Mouse (Mus musculus) heart, adult 8-10 months (tissue): Measurements from ENCODE around the gene Map2k1. TPM values are rescaled to one million over a fixed set of nuclear protein-coding genes. Genes with fewer than 3 reads are reported as not detected.
"Not testable (repeated sequence)": the region's sequence is repeated elsewhere in the genome, so short reads cannot be mapped to it uniquely, and the experiment has no call there.

Source experiments
- DNase-seq: peaks from one replicate; pipeline ENCODE4 v3.0.0; 2022; ENCODE audit warnings: low spot score
- total RNA-seq, 4 experiments: library from RNA; stranded (reverse); gene quantifications; 2 replicates each; pipeline ENCODE4 v1.2.4; 2022

The Map2k1 gene
- total RNA-seq, 4 experiments from 2014 or later: 46.1 to 51.3 (median 48.7) TPM

- peak; percentile 28 for DNase-seq
These were observed 45.8 kb downstream of the Map2k1 start for GRCm38 (mm10) chr9:64207509-64208084.

DNA sequence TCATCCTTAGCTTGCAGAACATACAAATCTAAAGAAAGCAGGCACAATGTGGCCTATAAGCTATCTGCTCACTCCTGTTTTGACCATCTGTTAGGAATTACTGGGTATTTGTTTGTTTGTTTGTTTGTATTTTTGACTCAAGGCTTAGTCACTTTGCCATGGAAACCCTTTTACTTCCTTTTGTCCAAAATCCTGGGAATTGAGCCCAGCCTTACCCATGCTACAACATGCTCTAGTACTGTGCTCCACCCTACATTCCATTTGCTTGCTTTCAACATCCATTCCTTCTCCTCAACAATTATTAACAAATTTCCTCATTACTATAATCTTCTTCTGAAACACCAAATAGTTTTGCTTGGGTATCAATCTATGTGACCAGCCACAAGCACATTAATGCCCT is 50.6 kb downstream of the Map2k1 start:
- DNase-seq: no peak

DNA sequence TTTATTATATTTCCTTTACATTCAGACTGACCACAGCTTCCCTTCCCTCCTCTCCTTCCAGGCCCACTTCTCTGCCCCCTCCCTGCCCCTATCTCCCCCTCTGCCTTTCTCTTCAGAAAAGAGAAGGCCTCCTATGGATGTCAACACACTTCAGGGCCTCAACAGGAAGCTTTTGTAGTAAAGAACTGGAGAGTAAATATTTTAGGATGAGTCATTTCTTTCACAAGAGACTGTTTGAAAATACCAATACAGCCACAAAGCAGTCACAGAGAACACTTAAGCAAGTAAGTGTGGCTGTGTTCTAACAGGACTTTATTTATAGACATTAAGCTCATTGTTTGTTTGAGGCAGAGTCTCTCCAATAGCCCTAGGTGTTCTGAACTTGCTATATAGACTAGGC is 51.1 kb downstream of the Map2k1 start:
- no peak for DNase-seq

DNA sequence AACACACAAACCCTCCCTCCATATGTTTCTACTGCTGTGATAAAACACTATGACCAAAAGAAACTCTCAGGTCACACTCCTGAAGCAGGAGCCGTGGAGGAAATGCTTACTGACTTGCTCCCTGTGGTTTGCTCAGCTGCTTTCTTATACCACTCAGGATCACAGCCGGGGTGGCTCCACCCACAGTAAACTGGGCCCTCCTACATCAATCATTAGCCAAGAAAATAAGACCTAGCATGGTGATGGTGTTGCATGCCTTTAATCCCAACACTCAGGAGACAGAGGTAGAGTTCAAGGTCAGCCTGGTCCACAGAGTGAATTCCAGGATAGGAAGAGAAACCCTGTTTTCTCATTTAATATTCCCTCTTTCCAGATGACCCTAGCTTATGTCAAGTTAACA is 53.5 kb downstream of the Map2k1 start:
- DNase-seq: no peak

GRCm38 (mm10) chr9:64198763-64199418 is 54.5 kb downstream of the Map2k1 start:
- not testable (repeated sequence) for DNase-seq

GRCm38 (mm10) chr9:64198068-64198762 is 55.2 kb downstream of the Map2k1 start:
- DNase-seq: no peak

GRCm38 (mm10) chr9:64197524-64197923 is 55.9 kb downstream of the Map2k1 start:
- DNase-seq: no peak

DNA sequence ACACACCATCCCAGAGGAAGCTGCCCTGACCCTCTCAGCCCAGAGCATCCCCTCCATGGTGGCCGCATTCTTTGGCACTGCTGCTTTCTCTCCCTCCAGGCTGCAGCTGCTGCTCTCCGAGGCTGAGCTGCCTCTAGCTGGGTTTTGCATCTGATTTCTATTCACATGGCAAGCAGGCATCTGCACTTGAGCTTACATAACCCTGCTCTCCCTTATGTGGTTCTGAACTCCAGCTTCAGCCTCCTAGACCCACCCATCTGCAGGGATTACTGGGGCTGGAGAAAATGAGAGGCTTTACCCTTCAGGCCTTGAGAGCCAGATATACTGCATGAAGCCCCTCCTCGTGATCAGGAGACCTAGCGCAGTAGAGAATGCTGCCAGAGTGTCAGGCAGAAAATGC is 57.9 kb downstream of the Map2k1 start:
- DNase-seq: no peak

- DNase-seq: no peak
These were observed 59.6 kb downstream of the Map2k1 start for GRCm38 (mm10) chr9:64193879-64194278.

GRCm38 (mm10) chr9:64184166-64184840 is 69.1 kb downstream of the Map2k1 start:
- no peak for DNase-seq

DNA sequence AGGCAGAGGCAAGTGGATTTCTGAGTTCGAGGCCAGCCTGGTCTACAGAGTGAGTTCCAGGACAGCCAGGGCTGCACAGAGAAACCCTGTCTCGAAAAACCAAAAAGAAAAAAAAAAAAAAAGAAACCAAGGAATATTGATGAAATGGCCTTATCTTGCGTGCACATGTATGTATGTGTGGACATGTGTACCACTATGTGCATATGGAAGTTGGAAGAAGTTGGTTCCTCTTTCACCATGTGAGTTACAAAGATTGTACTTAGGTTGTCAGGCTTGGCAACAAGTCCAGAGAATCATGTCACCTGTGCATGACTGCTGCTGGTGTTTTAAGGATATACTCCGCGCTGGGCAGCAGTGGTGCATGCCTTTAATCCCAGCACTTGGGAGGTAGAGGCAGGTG is 70.1 kb downstream of the Map2k1 start:
- DNase-seq: not testable (repeated sequence)

GRCm38 (mm10) chr9:64178974-64179646 is 74.3 kb downstream of the Map2k1 start, which contains the start of gene Snapc5:
TSS of gene Snapc5 (plus strand) at chr9:64179274.
- peak; percentile 85 for DNase-seq

DNA sequence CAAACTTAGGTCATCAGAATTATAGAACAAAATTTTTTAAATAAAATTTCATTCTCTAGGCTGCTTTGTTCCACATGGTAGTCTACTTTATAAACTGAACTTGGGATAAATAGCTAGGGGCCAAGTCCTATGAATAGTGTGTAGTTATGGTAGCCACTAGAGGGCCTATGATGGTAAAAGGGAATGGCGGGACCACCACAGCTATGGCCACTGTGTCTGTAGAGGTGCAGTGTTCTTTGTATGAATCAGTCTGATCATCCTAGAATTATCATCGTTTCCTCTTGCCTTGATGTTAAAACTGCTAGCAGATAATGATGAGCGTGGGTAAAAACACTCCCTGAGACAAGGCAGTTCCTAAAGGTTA is 74.8 kb downstream of the Map2k1 start:
- no peak for DNase-seq

DNA sequence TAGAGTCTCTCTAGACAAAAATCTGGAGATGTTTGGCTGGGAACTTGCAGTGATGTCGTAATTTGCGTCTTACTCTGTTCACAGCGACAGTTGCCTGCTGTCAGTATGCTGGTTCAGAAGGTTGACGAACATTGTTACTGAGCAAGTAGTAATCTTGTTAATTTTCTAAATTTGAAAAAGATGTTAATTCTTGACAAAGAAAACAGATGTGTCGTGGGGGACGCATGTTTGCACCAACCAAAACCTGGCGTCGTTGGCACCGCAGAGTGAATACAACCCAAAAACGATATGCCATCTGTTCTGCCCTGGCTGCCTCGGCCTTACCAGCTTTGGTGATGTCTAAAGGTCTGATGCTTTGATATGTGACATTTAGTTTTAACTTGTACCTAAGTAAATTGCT is 78.1 kb downstream of the Map2k1 start:
- no peak for DNase-seq

DNA sequence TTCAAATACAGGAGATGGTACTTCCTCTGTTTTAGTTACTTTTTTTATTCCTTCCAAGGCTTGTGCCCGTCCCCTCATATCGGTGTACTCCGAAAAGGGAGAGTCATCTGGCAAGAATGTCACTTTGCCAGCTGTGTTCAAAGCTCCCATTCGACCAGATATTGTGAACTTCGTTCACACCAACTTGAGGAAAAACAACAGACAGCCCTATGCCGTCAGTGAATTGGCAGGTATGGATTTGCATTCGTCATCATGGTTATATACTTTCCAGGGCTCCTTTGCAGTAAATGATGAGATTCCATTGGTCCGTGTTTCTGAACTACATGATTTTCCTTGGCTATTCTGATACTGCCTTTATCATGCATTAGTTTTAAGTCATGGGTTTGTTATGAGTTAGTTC is 78.7 kb downstream of the Map2k1 start:
- no peak for DNase-seq

GRCm38 (mm10) chr9:64174341-64174740 is 79.1 kb downstream of the Map2k1 start:
- no peak for DNase-seq

GRCm38 (mm10) chr9:64173666-64174220 is 79.7 kb downstream of the Map2k1 start:
- DNase-seq: no peak

DNA sequence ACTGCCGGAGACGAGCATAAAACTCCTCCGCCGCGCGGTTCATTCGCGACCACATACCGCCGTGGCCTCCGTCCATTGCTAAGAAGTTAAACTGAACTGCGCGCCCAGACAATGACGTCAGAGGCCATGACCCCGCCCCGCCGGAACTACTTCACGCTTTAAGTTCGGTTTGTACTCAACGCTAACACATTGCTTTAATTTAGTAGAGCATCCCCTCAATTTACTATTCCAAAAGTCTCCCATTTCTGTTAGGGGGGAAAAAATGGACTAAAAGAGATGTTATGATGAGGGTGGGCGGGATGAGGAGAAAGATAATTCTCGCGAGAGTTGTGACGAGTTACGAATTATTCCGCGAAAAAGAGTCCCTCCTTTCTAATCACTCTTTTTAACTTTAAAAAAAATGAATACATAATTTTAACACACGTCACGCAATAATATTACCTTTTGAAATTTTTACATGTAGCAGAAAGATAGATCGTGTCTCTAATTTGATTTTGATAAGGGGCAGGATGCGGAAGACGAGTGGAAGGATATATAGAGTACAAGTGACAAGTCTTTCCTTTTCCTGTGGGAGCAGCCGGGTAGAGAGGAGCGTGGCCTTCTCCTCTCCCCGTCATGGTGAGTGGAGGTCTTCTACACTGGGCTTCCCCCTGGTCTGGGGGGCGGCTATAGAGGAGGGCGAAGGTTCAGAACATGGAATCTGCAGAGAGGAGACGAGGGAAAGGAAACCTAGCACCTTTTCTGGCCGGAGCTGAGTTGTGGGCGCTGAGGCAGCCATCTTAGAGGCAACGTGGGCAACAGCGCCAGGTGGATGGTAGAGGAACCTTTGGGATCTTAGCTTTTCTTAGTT is 80.4 kb downstream of the Map2k1 start, which contains the start of the genes Zwilch and Rpl4:
TSS of gene Zwilch (minus strand) at position 289 of the 850 bp plus-strand sequence.
TSS of gene Rpl4 (plus strand) at position 560 of the 850 bp plus-strand sequence.
- peak; percentile 88 for DNase-seq

DNA sequence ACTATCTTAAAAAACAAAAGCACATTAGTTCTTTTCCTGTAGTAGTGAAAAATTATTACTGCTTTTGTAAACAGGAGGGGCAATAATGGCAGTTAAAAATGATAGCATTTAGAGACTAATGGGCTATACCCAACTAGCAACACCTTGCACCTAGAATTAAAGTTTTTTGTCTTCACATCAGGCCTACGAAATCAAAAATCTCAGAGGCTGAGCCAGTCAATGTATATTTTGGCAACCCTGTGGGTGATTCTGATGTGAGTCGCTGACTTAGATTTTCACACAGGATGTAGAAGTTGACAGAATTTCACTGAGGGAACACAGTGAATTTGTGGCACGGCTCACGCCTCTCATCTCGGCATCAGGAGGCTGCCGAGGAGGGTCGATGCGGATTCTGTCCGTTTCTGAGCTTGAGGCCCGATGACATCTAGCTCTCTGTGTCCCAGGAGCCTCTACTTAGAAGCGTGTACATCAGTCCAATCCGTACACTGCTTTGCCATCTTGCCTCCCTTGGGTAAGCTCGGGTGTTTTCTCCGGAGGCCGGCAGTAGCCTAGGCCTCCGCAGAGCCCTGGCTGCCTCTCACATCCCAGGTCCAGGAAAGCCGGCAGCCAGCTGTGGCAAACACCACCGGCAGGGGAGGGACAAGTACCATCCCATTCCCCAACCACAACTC is 81.2 kb downstream of the Map2k1 start:
- no peak for DNase-seq

- DNase-seq: not testable (repeated sequence)
These were observed 83.5 kb downstream of the Map2k1 start for GRCm38 (mm10) chr9:64169967-64170366.
